Mouse (Mus musculus) stomach, postnatal 0 days (tissue): Measurements from ENCODE around the gene Ptpn5. TPM values are rescaled to one million over a fixed set of nuclear protein-coding genes. Genes with fewer than 3 reads are reported as not detected.

Experiments used
- ATAC-seq: fragments of 200-750 bp; cut with Nextera tagmentation; 2 replicates; pipeline ENCODE4 v1.8.0; 2017; ENCODE audit not compliant: low FRiP score, low TSS enrichment
- DNase-seq: peaks from one replicate; pipeline ENCODE4 v3.0.0-alpha.2; 2016; ENCODE audit warnings: low spot score
- H3K27ac ChIP-seq: fragments of 300-500 bp; sonication (generic); replicated peaks from 2 replicates; pipeline ENCODE4 v1.5.1; 2014; ENCODE audit warnings: mild to moderate bottlenecking, control low read depth
- H3K27me3 ChIP-seq: fragments of 300-500 bp; sonication (generic); 2 replicates; pipeline ENCODE4 v1.6.1; 2014; ENCODE audit warnings: low read length; ENCODE audit not compliant: control insufficient read depth, insufficient read depth
- H3K36me3 ChIP-seq: fragments of 300-500 bp; sonication (generic); 2 replicates; pipeline ENCODE4 v1.6.1; 2014; ENCODE audit warnings: low read length, mixed read lengths; ENCODE audit not compliant: control insufficient read depth, insufficient read depth
- H3K4me1 ChIP-seq: fragments of 300-500 bp; sonication (generic); replicated peaks from 2 replicates; pipeline ENCODE4 v1.6.1; 2014; ENCODE audit warnings: antibody characterized with exemption; ENCODE audit not compliant: control insufficient read depth, insufficient read depth
- H3K4me2 ChIP-seq: fragments of 300-500 bp; sonication (generic); replicated peaks from 2 replicates; pipeline ENCODE4 v1.6.1; 2014; ENCODE audit warnings: low read depth, mild to moderate bottlenecking, control low read depth, moderate library complexity
- H3K4me3 ChIP-seq: fragments of 300-500 bp; sonication (generic); 2 replicates; pipeline ENCODE4 v1.5.1; 2014; ENCODE audit warnings: low read depth, low read length, control low read depth
- H3K9ac ChIP-seq: fragments of 300-500 bp; sonication (generic); 2 replicates; pipeline ENCODE4 v1.6.1; 2014; ENCODE audit warnings: mild to moderate bottlenecking, low read length, control low read depth, mixed read lengths
- H3K9me3 ChIP-seq: fragments of 300-500 bp; sonication (generic); 2 replicates; pipeline ENCODE4 v1.6.1; 2016; ENCODE audit warnings: low read length; ENCODE audit not compliant: control insufficient read depth
- CTCF ChIP-seq: IDR thresholded peaks from 2 replicates; pipeline ENCODE4 v1.5.1; 2016; ENCODE audit warnings: antibody characterized with exemption, low read depth, mild to moderate bottlenecking, moderate library complexity
- EP300 ChIP-seq: optimal IDR thresholded peaks from 2 replicates; pipeline ENCODE3; 2016; ENCODE audit warnings: antibody characterized with exemption
- WGBS: fragments of 180-500 bp; shearing (Covaris S2); extraction: QIAGEN DNeasy Blood & Tissue Kit; methylation state at CpG from one replicate; pipeline ENCODE4 v1.1.7; 2014; 5-methylcytosine and 5-hydroxymethylcytosine counted together
- polyA plus RNA-seq: library from polyadenylated mRNA; unstranded; fragments of >200 nt; fragmentation: Nextera tagmentation; extraction: Ambion mirVana; gene quantifications from 2 replicates; pipeline ENCODE4 v1.2.1, GENCODE M21; 2015

The Ptpn5 gene
- polyA plus RNA-seq, 1 experiment from 2014 or later, result 0.33 TPM

- Histone ChIP-seq H3K27me3 (no peaks in the 10 kb centered on the region), H3K4me1 (no peaks in the 10 kb centered on the region), H3K9me3 (no peaks in the 10 kb centered on the region), H3K4me2 (no peak overlapping the region), H3K4me3 (no peak overlapping the region), H3K27ac (no peak overlapping the region), H3K36me3 (no peaks in the 10 kb centered on the region), H3K9ac (no peak overlapping the region)
- 41% methylated on average over 7 of the region's 7 CpGs for WGBS
- DNase-seq (no peak), ATAC-seq (no peak)
- TF ChIP-seq EP300 (no peak), CTCF (no peak)
These were observed 23.0 kb downstream of the Ptpn5 start for GRCm38 (mm10) chr7:47110511-47110910.

GRCm38 (mm10) chr7:47108779-47109189 is 24.7 kb downstream of the Ptpn5 start:
- TF ChIP-seq EP300 (no peak), CTCF (no peak)
- Histone ChIP-seq H3K27me3 (no peaks in the 10 kb centered on the region), H3K9me3 (no peaks in the 10 kb centered on the region), H3K4me3 (no peak overlapping the region), H3K4me2 (no peak overlapping the region), H3K27ac (no peak overlapping the region), H3K36me3 (no peaks in the 10 kb centered on the region), H3K9ac (no peak overlapping the region), H3K4me1 (no peaks in the 10 kb centered on the region)
- no peak for ATAC-seq
- 75% methylated on average over 13 of the region's 13 CpGs for WGBS
- no peak for DNase-seq

- ATAC-seq (no peak), DNase-seq (no peak)
- no peaks in the 10 kb centered on the region for H3K4me1 ChIP-seq
- no peak overlapping the region for H3K4me3 ChIP-seq
- TF ChIP-seq EP300 (no peak), CTCF (no peak)
- H3K27ac ChIP-seq, result no peak overlapping the region
- H3K9ac ChIP-seq, result no peak overlapping the region
- H3K27me3 ChIP-seq, result no peaks in the 10 kb centered on the region
- no peaks in the 10 kb centered on the region for H3K9me3 ChIP-seq
- H3K36me3 ChIP-seq, result no peaks in the 10 kb centered on the region
- H3K4me2 ChIP-seq, result no peak overlapping the region
These were observed 26.5 kb downstream of the Ptpn5 start for GRCm38 (mm10) chr7:47106949-47107348.

GRCm38 (mm10) chr7:47103671-47104414 is 29.6 kb downstream of the Ptpn5 start:
- no peaks in the 10 kb centered on the region for H3K4me1 ChIP-seq
- no peaks in the 10 kb centered on the region for H3K27me3 ChIP-seq
- no peaks in the 10 kb centered on the region for H3K36me3 ChIP-seq
- DNase-seq (no peak), ATAC-seq (0 out of 2 replicates have a peak, but pooled peaks have one; percentile 24)
- no peak overlapping the region for H3K4me3 ChIP-seq
- TF ChIP-seq EP300, result no peak
- no peak for TF ChIP-seq CTCF
- H3K27ac ChIP-seq, result no peak overlapping the region
- no peak overlapping the region for H3K4me2 ChIP-seq
- H3K9me3 ChIP-seq, result no peaks in the 10 kb centered on the region
- 65% methylated on average over 1 of the region's 1 CpGs for WGBS
- H3K9ac ChIP-seq, result no peak overlapping the region

GRCm38 (mm10) chr7:47102970-47103369 is 30.5 kb downstream of the Ptpn5 start:
- no peak for DNase-seq
- 52% methylated on average over 2 of the region's 2 CpGs for WGBS

GRCm38 (mm10) chr7:47100615-47101014 is 32.9 kb downstream of the Ptpn5 start:
- 70% methylated on average over 6 of the region's 6 CpGs for WGBS
- no peaks in the 10 kb centered on the region for H3K36me3 ChIP-seq

More at GRCm38 (mm10) chr7:47102970-47103369, 30.5 kb downstream of the Ptpn5 start:
- H3K9ac ChIP-seq, result no peak overlapping the region
- H3K4me1 ChIP-seq, result no peaks in the 10 kb centered on the region
- ATAC-seq, result no peak
- H3K27me3 ChIP-seq, result no peaks in the 10 kb centered on the region
- no peak overlapping the region for H3K27ac ChIP-seq
- no peak overlapping the region for H3K4me2 ChIP-seq
- H3K9me3 ChIP-seq, result no peaks in the 10 kb centered on the region
- no peak overlapping the region for H3K4me3 ChIP-seq
- TF ChIP-seq EP300 (no peak), CTCF (no peak)
- no peaks in the 10 kb centered on the region for H3K36me3 ChIP-seq

More at GRCm38 (mm10) chr7:47100615-47101014, 32.9 kb downstream of the Ptpn5 start:
- Histone ChIP-seq H3K4me2 (no peak overlapping the region), H3K9ac (no peak overlapping the region), H3K4me1 (no peaks in the 10 kb centered on the region), H3K27ac (no peak overlapping the region), H3K4me3 (no peak overlapping the region), H3K27me3 (no peaks in the 10 kb centered on the region), H3K9me3 (no peaks in the 10 kb centered on the region)
- no peak for TF ChIP-seq CTCF
- TF ChIP-seq EP300, result no peak
- ATAC-seq, result no peak
- no peak for DNase-seq
